ENCODE assay signal across 24 mouse cellular contexts in genomic region chr14:106050231-106050630, GRCm38 (mm10). TPM values are rescaled to one million over a fixed set of nuclear protein-coding genes. Genes with fewer than 3 reads are reported as not detected.
DNase-seq lines count a peak whose midpoint lies in the region; TF ChIP-seq lines count a peak whose summit lies in the region.
"Had no signal": no experiment of that assay in that cellular context is flagged by ENCODE, and none has a peak within 500 bp of the region (broad histone marks: within the 10 kb centered on the region; RNA-seq: fewer than 3 reads in every experiment).

No protein-coding gene starts in this region.

- peak; percentile 3 for DNase-seq in layer of hippocampus, adult 11-12 months (ENCODE audit: low spot score)
- no peak for DNase-seq in layer of hippocampus, postnatal 25 days (ENCODE audit: extremely low spot score in 1 of 2, low spot score in 1 of 2)
- peak; percentile 43 for DNase-seq in brain, embryonic 14.5 days (ENCODE audit: low read depth)
- DNase-seq in cerebellum, adult 11-12 months, result peak; percentile 21
- peak; percentile 17 to 51 for DNase-seq in cerebellum, postnatal 36 days
- no peak for DNase-seq in adrenal gland, postnatal 4 days (ENCODE audit: low spot score in 2 of 2)
- DNase-seq in kidney, adult 8-10 months, result no peak
- DNase-seq in retina, postnatal 1 day, result no peak
- DNase-seq: adrenal gland, adult 8-10 months; gastrocnemius, postnatal 14 days; left cerebral cortex, postnatal 4 days; liver, embryonic 13.5 days; spleen, adult 18-20 months; thymus, postnatal 14 days had no signal

- no peak for TF ChIP-seq POLR2A in brain, embryonic 14.5 days (IDR thresholded peaks at IDR 0.05; ENCODE audit: borderline replicate concordance, extremely low read depth, insufficient read depth, insufficient read length, poor library complexity, severe bottlenecking)

- TF ChIP-seq CTCF in brain, embryonic 14.5 days (IDR thresholded peaks at IDR 0.05; ENCODE audit: borderline replicate concordance, extremely low read depth, insufficient read depth, insufficient read length), result no peak

RNA-seq across cellular contexts. Expression of gene Trim52, which starts 55.8 kb away (rescaled TPM):
- total RNA-seq in layer of hippocampus, postnatal 25 days (2021), result not detected
- polyA plus RNA-seq in brain, embryonic 14.5 days (2012; rRNA removed), result not detected in 2 replicates
- not detected for total RNA-seq in adrenal gland, postnatal 4 days (2021)
- total RNA-seq: adrenal gland, adult 8-10 months; gastrocnemius, postnatal 14 days; heart, postnatal 25 days; layer of hippocampus, adult 8-10 months; left cerebral cortex, postnatal 4 days; MEL; neutrophil, adult 5-6 weeks had no signal
- polyA plus RNA-seq: CD4-positive, CD25-positive, alpha-beta regulatory T cell, adult 4 months; heart, embryonic 11.5 days; kidney, embryonic 14.5 days; liver, embryonic 13.5 days; lung, postnatal 0 days; myocyte; stomach, embryonic 16.5 days had no signal

Comparison
In these comparisons a context has a peak if more than half of its experiments do, and no peak if none do; other contexts are left out.
1. DNase-seq: peak in layer of hippocampus, adult 11-12 months (single experiment), brain, embryonic 14.5 days (single experiment), cerebellum, adult 11-12 months (single experiment) and cerebellum, postnatal 36 days (2 of 2); none in layer of hippocampus, postnatal 25 days (0 of 2), adrenal gland, postnatal 4 days (0 of 2), kidney, adult 8-10 months (0 of 2) and retina, postnatal 1 day (single experiment).